Mouse (Mus musculus) midbrain, postnatal 0 days (tissue): ENCODE results near the gene Kcp. TPM values are rescaled to one million over a fixed set of nuclear protein-coding genes. Genes with fewer than 3 reads are reported as not detected.
A peak's percentile ranks its signal among the peaks of the same experiment; 100 is the strongest.

ENCODE experiments used
- ATAC-seq: fragments of 200-750 bp; cut with Nextera tagmentation; 2 replicates; pipeline ENCODE4 v1.8.0; 2017; ENCODE audit warnings: moderate number of reproducible peaks, mild to moderate bottlenecking, moderate TSS enrichment, moderate library complexity; ENCODE audit not compliant: low FRiP score
- DNase-seq: peaks from one replicate; pipeline ENCODE4 v3.0.0-alpha.2; 2015; ENCODE audit warnings: low spot score
- H3K27ac ChIP-seq: fragments of 300-500 bp; sonication (generic); 2 replicates; pipeline ENCODE4 v1.5.1; 2014; ENCODE audit warnings: low read depth, mild to moderate bottlenecking, low read length, mixed read lengths
- H3K27me3 ChIP-seq: fragments of 300-500 bp; sonication (generic); 2 replicates; pipeline ENCODE4 v1.6.1; 2014; ENCODE audit warnings: low read length, control low read depth, mixed read lengths; ENCODE audit not compliant: insufficient read depth
- H3K36me3 ChIP-seq: fragments of 300-500 bp; sonication (generic); 2 replicates; pipeline ENCODE4 v1.6.1; 2014; ENCODE audit warnings: low read length, control low read depth, mixed read lengths; ENCODE audit not compliant: insufficient read depth
- H3K4me1 ChIP-seq: fragments of 300-500 bp; sonication (generic); 2 replicates; pipeline ENCODE4 v1.6.1; 2014; ENCODE audit warnings: mild to moderate bottlenecking, control low read depth, antibody characterized with exemption, low read length, mixed read lengths; ENCODE audit not compliant: insufficient read depth
- H3K4me2 ChIP-seq: fragments of 300-500 bp; sonication (generic); 2 replicates; pipeline ENCODE4 v1.6.1; 2014; ENCODE audit warnings: low read depth, mild to moderate bottlenecking, low read length, mixed read lengths; ENCODE audit not compliant: poor library complexity, severe bottlenecking
- H3K4me3 ChIP-seq: fragments of 300-500 bp; sonication (generic); 2 replicates; pipeline ENCODE4 v1.5.1; 2014; ENCODE audit warnings: low read depth, mild to moderate bottlenecking, low read length, moderate library complexity
- H3K9ac ChIP-seq: fragments of 300-500 bp; sonication (generic); replicated peaks from 2 replicates; pipeline ENCODE4 v1.6.1; 2014; ENCODE audit warnings: mild to moderate bottlenecking, low read length, moderate library complexity, mixed read lengths; ENCODE audit not compliant: poor library complexity, severe bottlenecking
- H3K9me3 ChIP-seq: fragments of 300-500 bp; sonication (generic); 2 replicates; pipeline ENCODE4 v1.6.1; 2016; ENCODE audit warnings: low read length, control low read depth
- CTCF ChIP-seq: IDR thresholded peaks from 2 replicates; pipeline ENCODE4 v1.5.1; 2016; ENCODE audit warnings: antibody characterized with exemption, mild to moderate bottlenecking
- WGBS: fragments of 180-500 bp; shearing (Covaris S2); extraction: QIAGEN DNeasy Blood & Tissue Kit; methylation state at CpG from one replicate; pipeline ENCODE4 v1.1.7; 2014; 5-methylcytosine and 5-hydroxymethylcytosine counted together
- polyA plus RNA-seq: library from polyadenylated mRNA; unstranded; fragments of >200 nt; fragmentation: Nextera tagmentation; extraction: Ambion mirVana; gene quantifications from 2 replicates; pipeline ENCODE4 v1.2.1, GENCODE M21; 2015
- total RNA-seq: library from RNA; depleted of rRNA; stranded (reverse); fragments of >200 nt; gene quantifications from 2 replicates; pipeline ENCODE4 v1.2.3, GENCODE M21; 2014

The Kcp gene
- total and polyA plus RNA-seq, 2 experiments from 2014 or later, result 8.9 to 16.3 TPM

- 97% methylated on average over 7 of the region's 7 CpGs for WGBS
- no peak for TF ChIP-seq CTCF
- Histone ChIP-seq H3K27me3 (no peaks in the 10 kb centered on the region), H3K4me1 (no peaks in the 10 kb centered on the region), H3K4me3 (no peak overlapping the region), H3K9me3 (no peaks in the 10 kb centered on the region), H3K4me2 (no peak overlapping the region), H3K36me3 (no peaks in the 10 kb centered on the region), H3K27ac (no peak overlapping the region), H3K9ac (no peak overlapping the region)
- no peak for DNase-seq
- ATAC-seq, result no peak
These were observed 62.4 kb downstream of the Kcp start for GRCm38 (mm10) chr6:29445354-29445753.

GRCm38 (mm10) chr6:29444773-29445172, 63.0 kb downstream of the Kcp start:
- ATAC-seq (no peak), DNase-seq (no peak)
- H3K4me1 ChIP-seq, result no peaks in the 10 kb centered on the region
- 73% methylated on average over 11 of the region's 11 CpGs for WGBS
- no peak overlapping the region for H3K4me3 ChIP-seq
- H3K9ac ChIP-seq, result no peak overlapping the region
- peak; percentile 61 for TF ChIP-seq CTCF
- no peak overlapping the region for H3K4me2 ChIP-seq
- no peaks in the 10 kb centered on the region for H3K9me3 ChIP-seq
- no peaks in the 10 kb centered on the region for H3K27me3 ChIP-seq
- no peak overlapping the region for H3K27ac ChIP-seq
- no peaks in the 10 kb centered on the region for H3K36me3 ChIP-seq

- Histone ChIP-seq H3K4me2 (no peak overlapping the region), H3K27ac (no peak overlapping the region), H3K9me3 (no peaks in the 10 kb centered on the region), H3K27me3 (peaks cover 7% of the 10 kb centered on the region; the same call in 1 of the 2 replicates), H3K36me3 (no peaks in the 10 kb centered on the region), H3K9ac (no peak overlapping the region), H3K4me3 (no peak overlapping the region), H3K4me1 (0 out of 2 replicates have a peak, but pooled peaks cover 2% of the 10 kb centered on the region)
- WGBS, result 81% methylated on average over 6 of the region's 6 CpGs
- no peak for TF ChIP-seq CTCF
- ATAC-seq (no peak), DNase-seq (no peak)
These were observed 68.0 kb downstream of the Kcp start for GRCm38 (mm10) chr6:29439789-29440188.

- no peaks in the 10 kb centered on the region for H3K9me3 ChIP-seq
- no peak overlapping the region for H3K27ac ChIP-seq
- peaks cover 12% of the 10 kb centered on the region for H3K27me3 ChIP-seq
- no peak overlapping the region for H3K4me2 ChIP-seq
- no peak for ATAC-seq
- DNase-seq, result no peak
- no peak overlapping the region for H3K4me3 ChIP-seq
- 0 out of 2 replicates have a peak, but pooled peaks cover 2% of the 10 kb centered on the region for H3K4me1 ChIP-seq
- 70% methylated on average over 4 of the region's 4 CpGs for WGBS
- H3K9ac ChIP-seq, result no peak overlapping the region
- no peaks in the 10 kb centered on the region for H3K36me3 ChIP-seq
- TF ChIP-seq CTCF, result no peak
These were observed 68.5 kb downstream of the Kcp start for GRCm38 (mm10) chr6:29439251-29439650.

GRCm38 (mm10) chr6:29436461-29436934, 71.3 kb downstream of the Kcp start:
- H3K4me3 ChIP-seq, result no peak overlapping the region
- peaks cover 33% of the 10 kb centered on the region for H3K27me3 ChIP-seq
- WGBS, result 3% methylated on average over 11 of the region's 11 CpGs
- no peaks in the 10 kb centered on the region for H3K9me3 ChIP-seq
- ATAC-seq, result peak; percentile 41; the same call in 1 of the 2 replicates
- peak; percentile 59 for DNase-seq
- no peak for TF ChIP-seq CTCF
- 0 out of 2 replicates have a peak overlapping the region, but pooled peaks have one; percentile 19 for H3K27ac ChIP-seq
- H3K4me2 ChIP-seq, result no peak overlapping the region
- no peak overlapping the region for H3K9ac ChIP-seq
- 0 out of 2 replicates have a peak, but pooled peaks cover 2% of the 10 kb centered on the region for H3K4me1 ChIP-seq
- no peaks in the 10 kb centered on the region for H3K36me3 ChIP-seq

- peak overlapping the region; percentile 12; the same call in 1 of the 2 replicates for H3K4me2 ChIP-seq
- H3K4me3 ChIP-seq, result no peak overlapping the region
- TF ChIP-seq CTCF, result no peak
- no peak overlapping the region for H3K9ac ChIP-seq
- no peaks in the 10 kb centered on the region for H3K9me3 ChIP-seq
- no peaks in the 10 kb centered on the region for H3K36me3 ChIP-seq
- H3K4me1 ChIP-seq, result 0 out of 2 replicates have a peak, but pooled peaks cover 2% of the 10 kb centered on the region
- ATAC-seq, result peak; percentile 31
- DNase-seq, result peak; percentile 64
- no peak overlapping the region for H3K27ac ChIP-seq
- H3K27me3 ChIP-seq, result peaks cover 33% of the 10 kb centered on the region
- 7% methylated on average over 6 of the region's 6 CpGs for WGBS
These were observed 71.8 kb downstream of the Kcp start for GRCm38 (mm10) chr6:29435940-29436451.
